In the genomic region with DNA sequence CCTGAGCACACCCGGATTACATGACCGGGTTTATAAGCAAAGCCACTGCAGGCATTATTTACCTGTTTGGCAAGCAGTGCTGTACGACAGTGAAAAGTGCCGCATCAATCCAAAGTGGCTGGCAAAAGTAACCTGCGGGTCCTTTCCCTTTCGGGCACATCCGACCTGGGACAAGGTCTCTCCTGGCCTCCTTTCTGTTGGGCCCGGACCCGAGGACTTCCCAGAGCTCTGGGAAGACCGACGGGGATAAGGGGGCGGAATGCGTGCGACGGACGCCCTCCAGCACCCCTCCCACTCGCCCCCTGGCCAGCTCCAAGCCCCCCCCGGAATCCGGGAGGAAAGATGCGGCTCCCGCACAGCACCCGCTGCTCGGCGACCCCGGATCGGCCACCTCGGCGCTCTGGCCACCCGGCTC, we compare ENCODE assay signal across 8 mouse cellular contexts. TPM values are rescaled to one million over a fixed set of nuclear protein-coding genes. Genes with fewer than 3 reads are reported as not detected.
DNase-seq lines count a peak whose midpoint lies in the region; ATAC-seq and TF ChIP-seq lines count a peak whose summit lies in the region.

No protein-coding gene starts in this region.

- peak overlapping the region; percentile 91 for H3K4me2 ChIP-seq in forebrain, postnatal 0 days (ENCODE audit: low read depth)
- H3K4me2 ChIP-seq in liver, embryonic 15.5 days: peak overlapping the region; percentile 54

- H3K36me3 ChIP-seq in forebrain, postnatal 0 days (ENCODE audit: insufficient read depth): no peaks in the 10 kb centered on the region
- no peaks in the 10 kb centered on the region for H3K36me3 ChIP-seq in liver, embryonic 15.5 days (replicated peaks)

- H3K27ac ChIP-seq in forebrain, postnatal 0 days (ENCODE audit: low read depth, low read length): no peak overlapping the region
- peak overlapping the region; percentile 76; the same call in 1 of the 2 replicates for H3K27ac ChIP-seq in liver, embryonic 15.5 days (replicated peaks)

- DNase-seq in left cerebral cortex, adult 18-20 months (ENCODE audit: low spot score in 2 of 2): peak; percentile 3 to 4
- DNase-seq in left cerebral cortex, adult 11 months (ENCODE audit: low spot score): no peak
- DNase-seq in cerebellum, adult 9-10 months: peak; percentile 27
- DNase-seq in forebrain, postnatal 0 days: peak; percentile 29
- DNase-seq in T-cell, adult 2 months (ENCODE audit: low spot score): no peak
- DNase-seq in MN1 (ENCODE audit: low spot score): no peak
- no peak for DNase-seq in B cell, adult 2 months

- TF ChIP-seq CTCF in forebrain, postnatal 0 days (IDR thresholded peaks at IDR 0.05; ENCODE audit: low read depth): no peak

- peak overlapping the region; percentile 68 for H3K4me3 ChIP-seq in forebrain, postnatal 0 days (ENCODE audit: low read depth, low read length)
- peak overlapping the region; percentile 58 for H3K4me3 ChIP-seq in liver, embryonic 15.5 days (replicated peaks)

- H3K9me3 ChIP-seq in forebrain, postnatal 0 days (ENCODE audit: low read length): no peaks in the 10 kb centered on the region
- H3K9me3 ChIP-seq in liver, embryonic 15.5 days (replicated peaks): no peaks in the 10 kb centered on the region

- H3K27me3 ChIP-seq in forebrain, postnatal 0 days (ENCODE audit: insufficient read depth, low read length): no peaks in the 10 kb centered on the region
- H3K27me3 ChIP-seq in liver, embryonic 15.5 days: peaks cover 32% of the 10 kb centered on the region

- H3K4me1 ChIP-seq in forebrain, postnatal 0 days (ENCODE audit: insufficient read depth): no peaks in the 10 kb centered on the region
- 0 out of 2 replicates have a peak, but pooled peaks cover 3% of the 10 kb centered on the region for H3K4me1 ChIP-seq in liver, embryonic 15.5 days (replicated peaks)

- WGBS in forebrain, postnatal 0 days: under 1% methylated on average over 29 of the region's 29 CpGs
- WGBS in liver, embryonic 15.5 days (ENCODE audit: insufficient replicate concordance): 1% methylated on average over 29 of the region's 29 CpGs

- ATAC-seq in forebrain, postnatal 0 days: peak; percentile 51
- ATAC-seq in liver, embryonic 15.5 days (ENCODE audit: insufficient read depth): peak; percentile 20; the same call in 1 of the 2 replicates

- H3K9ac ChIP-seq in forebrain, postnatal 0 days: peak overlapping the region; percentile 63
- H3K9ac ChIP-seq in liver, embryonic 15.5 days: peak overlapping the region; percentile 27; the same call in 1 of the 2 replicates

RNA-seq across cellular contexts. Expression of gene Steap2, which starts 0.8 kb away (rescaled TPM):
- total RNA-seq in left cerebral cortex, adult 18-20 months (2021): 10 to 100 TPM in 1 of 2 experiments, 1 to 10 TPM in 1; 8.4 to 10.7 TPM
- total RNA-seq in forebrain, postnatal 0 days (2014; rRNA removed): 5.2 and 7.3 TPM in 2 replicates
- 1.9 and 3.0 TPM in 2 replicates for polyA plus RNA-seq in forebrain, postnatal 0 days (2015; fragmentation: Nextera tagmentation; extraction: Ambion mirVana)
- polyA plus RNA-seq in liver, embryonic 15.5 days (2015; fragmentation: Nextera tagmentation; extraction: Ambion mirVana): 5.3 and 5.5 TPM in 2 replicates

RNA-seq across cellular contexts. Expression of gene Cfap69, which starts 29.5 kb away (rescaled TPM):
- total RNA-seq in left cerebral cortex, adult 18-20 months (2021): 10 to 100 TPM; 19.7 to 21.8 TPM
- total RNA-seq in forebrain, postnatal 0 days (2014; rRNA removed): 9.2 and 11.6 TPM in 2 replicates
- polyA plus RNA-seq in forebrain, postnatal 0 days (2015; fragmentation: Nextera tagmentation; extraction: Ambion mirVana): 4.1 and 6.7 TPM in 2 replicates
- 0.21 and 0.37 TPM in 2 replicates for polyA plus RNA-seq in liver, embryonic 15.5 days (2015; fragmentation: Nextera tagmentation; extraction: Ambion mirVana)

RNA-seq across cellular contexts. Expression of gene Steap1, which starts 55.6 kb away (rescaled TPM):
- not detected for total RNA-seq in left cerebral cortex, adult 18-20 months (2021)
- total RNA-seq in forebrain, postnatal 0 days (2014; rRNA removed): 0.57 TPM in 1 of 2 replicates, not detected in the other
- 2.1 and 2.8 TPM in 2 replicates for polyA plus RNA-seq in forebrain, postnatal 0 days (2015; fragmentation: Nextera tagmentation; extraction: Ambion mirVana)
- 3.7 and 4.4 TPM in 2 replicates for polyA plus RNA-seq in liver, embryonic 15.5 days (2015; fragmentation: Nextera tagmentation; extraction: Ambion mirVana)

Comparison
In these comparisons a context has a peak if more than half of its experiments do, and no peak if none do; other contexts are left out.
1. DNase-seq: peak in left cerebral cortex, adult 18-20 months (2 of 2), cerebellum, adult 9-10 months (single experiment) and forebrain, postnatal 0 days (single experiment); none in left cerebral cortex, adult 11 months (single experiment), T-cell, adult 2 months (single experiment), MN1 (single experiment) and B cell, adult 2 months (0 of 2).